Mouse (Mus musculus): ENCODE measurements at regions not wholly inside any gene's neighbourhood (a gene's known extent, or its start where the extent isn't known, plus 50 kb on each side); places are given as distances from the start of the nearest gene placed in this dataset.

GRCm38 (mm10) chr2:167748297-167748696 is 58.7 kb upstream of the Tmem189 start:
- DNase-seq: no peak
- no peak for ATAC-seq (ENCODE audit: low read depth)
- no peaks in the 10 kb centered on the region for H3K9me3 ChIP-seq (replicated peaks)
- no peaks in the 10 kb centered on the region for H3K27me3 ChIP-seq
- H3K4me1 ChIP-seq (replicated peaks): peaks cover 28% of the 10 kb centered on the region
- H3K9ac ChIP-seq: no peak overlapping the region
- H3K4me3 ChIP-seq (replicated peaks): no peak overlapping the region
- no peak overlapping the region for H3K4me2 ChIP-seq
- no peak overlapping the region for H3K27ac ChIP-seq
- WGBS (ENCODE audit: insufficient replicate concordance): 76% methylated on average over 6 of the region's 6 CpGs
- no peaks in the 10 kb centered on the region for H3K36me3 ChIP-seq

- Histone ChIP-seq H3K9ac (peak overlapping the region; percentile 36), H3K36me3 (no peaks in the 10 kb centered on the region), H3K4me2 (peak overlapping the region; percentile 21; the same call in 1 of the 2 replicates), H3K27me3 (no peaks in the 10 kb centered on the region), H3K4me3 (replicated peaks) (no peak overlapping the region), H3K4me1 (replicated peaks) (peaks cover 24% of the 10 kb centered on the region), H3K9me3 (replicated peaks) (no peaks in the 10 kb centered on the region), H3K27ac (peak overlapping the region; percentile 23; the same call in 1 of the 2 replicates)
- DNase-seq (peak; percentile 44), ATAC-seq (ENCODE audit: low read depth) (peak; percentile 80)
- WGBS (ENCODE audit: insufficient replicate concordance): 39% methylated on average over 13 of the region's 13 CpGs
Observed at GRCm38 (mm10) chr2:167747164-167747843, 57.7 kb upstream of the Tmem189 start.

- H3K27ac ChIP-seq: no peak overlapping the region
- DNase-seq (no peak), ATAC-seq (ENCODE audit: low read depth) (no peak)
- H3K9me3 ChIP-seq (replicated peaks): no peaks in the 10 kb centered on the region
- H3K4me2 ChIP-seq: no peak overlapping the region
- 76% methylated on average over 4 of the region's 4 CpGs for WGBS (ENCODE audit: insufficient replicate concordance)
- no peak overlapping the region for H3K4me3 ChIP-seq (replicated peaks)
- H3K36me3 ChIP-seq: no peaks in the 10 kb centered on the region
- H3K9ac ChIP-seq: no peak overlapping the region
- H3K4me1 ChIP-seq (replicated peaks): peaks cover 24% of the 10 kb centered on the region
- no peaks in the 10 kb centered on the region for H3K27me3 ChIP-seq
Observed at GRCm38 (mm10) chr2:167746344-167746743, 56.7 kb upstream of the Tmem189 start.

- Histone ChIP-seq H3K27me3 (no peaks in the 10 kb centered on the region), H3K9ac (no peak overlapping the region), H3K4me2 (no peak overlapping the region), H3K4me3 (replicated peaks) (no peak overlapping the region), H3K36me3 (no peaks in the 10 kb centered on the region), H3K4me1 (replicated peaks) (peaks cover 29% of the 10 kb centered on the region), H3K9me3 (replicated peaks) (no peaks in the 10 kb centered on the region), H3K27ac (no peak overlapping the region)
- DNase-seq (no peak), ATAC-seq (ENCODE audit: low read depth) (no peak)
- 79% methylated on average over 6 of the region's 6 CpGs for WGBS (ENCODE audit: insufficient replicate concordance)
Observed at GRCm38 (mm10) chr2:167745409-167745808, 55.8 kb upstream of the Tmem189 start.

GRCm38 (mm10) chr2:167744080-167744479 is 54.5 kb upstream of the Tmem189 start:
- 56% methylated on average over 1 of the region's 1 CpGs for WGBS (ENCODE audit: insufficient replicate concordance)
- no peak overlapping the region for H3K9ac ChIP-seq

GRCm38 (mm10) chr2:167742479-167742878 is 52.9 kb upstream of the Tmem189 start:
- no peak overlapping the region for H3K9ac ChIP-seq
- ATAC-seq (ENCODE audit: low read depth) (no peak), DNase-seq (no peak)
- H3K27ac ChIP-seq: no peak overlapping the region
- no peaks in the 10 kb centered on the region for H3K9me3 ChIP-seq (replicated peaks)
- no peak overlapping the region for H3K4me2 ChIP-seq
- 50% methylated on average over 6 of the region's 6 CpGs for WGBS (ENCODE audit: insufficient replicate concordance)
- no peak overlapping the region for H3K4me3 ChIP-seq (replicated peaks)
- peaks cover 22% of the 10 kb centered on the region for H3K4me1 ChIP-seq (replicated peaks)
- no peaks in the 10 kb centered on the region for H3K27me3 ChIP-seq
- H3K36me3 ChIP-seq: no peaks in the 10 kb centered on the region

More at GRCm38 (mm10) chr2:167744080-167744479, 54.5 kb upstream of the Tmem189 start:
- Histone ChIP-seq H3K9me3 (replicated peaks) (no peaks in the 10 kb centered on the region), H3K36me3 (no peaks in the 10 kb centered on the region), H3K4me1 (replicated peaks) (peaks cover 30% of the 10 kb centered on the region), H3K27me3 (no peaks in the 10 kb centered on the region), H3K4me3 (replicated peaks) (no peak overlapping the region), H3K27ac (no peak overlapping the region), H3K4me2 (no peak overlapping the region)
- no peak for DNase-seq
- ATAC-seq (ENCODE audit: low read depth): no peak

GRCm38 (mm10) chr2:167740516-167741189 is 51.0 kb upstream of the Tmem189 start:
- Histone ChIP-seq H3K9me3 (replicated peaks) (no peaks in the 10 kb centered on the region), H3K36me3 (no peaks in the 10 kb centered on the region), H3K27me3 (no peaks in the 10 kb centered on the region), H3K9ac (no peak overlapping the region), H3K27ac (no peak overlapping the region), H3K4me1 (replicated peaks) (peaks cover 7% of the 10 kb centered on the region; the same call in 1 of the 2 replicates), H3K4me2 (no peak overlapping the region), H3K4me3 (replicated peaks) (no peak overlapping the region)
- ATAC-seq (ENCODE audit: low read depth): 0 out of 2 replicates have a peak, but pooled peaks have one; percentile 32
- WGBS (ENCODE audit: insufficient replicate concordance): 36% methylated on average over 6 of the region's 6 CpGs
- no peak for DNase-seq
